Mouse (Mus musculus) hindbrain, embryonic 13.5 days (tissue): Measurements from ENCODE around the gene Ralgapa2. TPM values are rescaled to one million over a fixed set of nuclear protein-coding genes. Genes with fewer than 3 reads are reported as not detected.

Source experiments
- ATAC-seq: fragments of 200-750 bp; cut with Nextera tagmentation; 2 replicates; pipeline ENCODE4 v1.8.0; 2017; ENCODE audit warnings: moderate TSS enrichment; ENCODE audit not compliant: low FRiP score
- H3K27ac ChIP-seq: fragments of 300-500 bp; sonication (generic); 2 replicates; pipeline ENCODE4 v1.5.1; 2015; ENCODE audit warnings: inconsistent platforms, mild to moderate bottlenecking, moderate library complexity
- H3K27me3 ChIP-seq: fragments of 300-500 bp; sonication (generic); 2 replicates; pipeline ENCODE4 v1.6.1; 2015; ENCODE audit warnings: mild to moderate bottlenecking, inconsistent platforms
- H3K36me3 ChIP-seq: fragments of 300-500 bp; sonication (generic); 2 replicates; pipeline ENCODE4 v1.6.1; 2015; ENCODE audit warnings: mild to moderate bottlenecking, inconsistent platforms
- H3K4me1 ChIP-seq: fragments of 300-500 bp; sonication (generic); replicated peaks from 2 replicates; pipeline ENCODE4 v1.6.1; 2015; ENCODE audit warnings: inconsistent platforms
- H3K4me2 ChIP-seq: fragments of 300-500 bp; sonication (generic); 2 replicates; pipeline ENCODE4 v1.6.1; 2015; ENCODE audit warnings: inconsistent platforms, mild to moderate bottlenecking, moderate library complexity
- H3K4me3 ChIP-seq: fragments of 300-500 bp; sonication (generic); 2 replicates; pipeline ENCODE4 v1.5.1; 2015; ENCODE audit warnings: mild to moderate bottlenecking, inconsistent platforms
- H3K9ac ChIP-seq: fragments of 300-500 bp; sonication (generic); 2 replicates; pipeline ENCODE4 v1.6.1; 2015; ENCODE audit warnings: mild to moderate bottlenecking, inconsistent platforms
- H3K9me3 ChIP-seq: fragments of 300-500 bp; sonication (generic); 2 replicates; pipeline ENCODE4 v1.6.1; 2016; ENCODE audit warnings: inconsistent platforms
- WGBS: fragments of 180-500 bp; shearing (Covaris S2); methylation state at CpG from one replicate; pipeline ENCODE4 v1.1.7; 2015; 5-methylcytosine and 5-hydroxymethylcytosine counted together
- polyA plus RNA-seq: library from polyadenylated mRNA; unstranded; fragments of >200 nt; fragmentation: Nextera tagmentation; extraction: Ambion mirVana; gene quantifications from 2 replicates; pipeline ENCODE4 v1.2.1, GENCODE M21; 2015

Ralgapa2 gene
- polyA plus RNA-seq, 1 experiment from 2014 or later = 13.2 TPM

DNA sequence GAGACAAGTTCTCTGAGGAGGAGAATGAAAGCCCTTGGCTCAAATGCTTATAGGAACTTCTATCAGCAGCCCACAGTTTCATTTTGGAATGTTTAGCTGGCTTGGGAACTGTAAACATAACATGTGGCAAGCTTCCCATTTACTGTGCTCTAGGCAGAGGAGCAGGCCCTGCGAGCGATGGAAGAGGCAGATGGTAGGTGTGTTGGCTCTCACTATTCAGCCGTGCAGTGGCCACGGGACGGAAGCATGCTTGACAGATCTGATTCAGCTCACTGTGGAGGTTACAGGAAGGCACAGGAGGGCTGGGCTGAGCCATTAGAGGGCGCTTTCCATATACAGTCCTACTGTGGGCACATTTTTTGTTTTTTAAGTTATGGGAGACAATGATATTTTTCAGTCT lies 201.9 kb downstream of the Ralgapa2 start:
- no peak for ATAC-seq
- no peaks in the 10 kb centered on the region for H3K27me3 ChIP-seq
- peak overlapping the region; percentile 12; the same call in 1 of the 2 replicates for H3K27ac ChIP-seq
- no peak overlapping the region for H3K4me3 ChIP-seq
- H3K36me3 ChIP-seq = no peaks in the 10 kb centered on the region
- H3K9me3 ChIP-seq = no peaks in the 10 kb centered on the region
- WGBS = 43% methylated on average over 6 of the region's 6 CpGs
- peaks cover 23% of the 10 kb centered on the region for H3K4me1 ChIP-seq
- H3K9ac ChIP-seq = no peak overlapping the region
- H3K4me2 ChIP-seq = no peak overlapping the region

DNA sequence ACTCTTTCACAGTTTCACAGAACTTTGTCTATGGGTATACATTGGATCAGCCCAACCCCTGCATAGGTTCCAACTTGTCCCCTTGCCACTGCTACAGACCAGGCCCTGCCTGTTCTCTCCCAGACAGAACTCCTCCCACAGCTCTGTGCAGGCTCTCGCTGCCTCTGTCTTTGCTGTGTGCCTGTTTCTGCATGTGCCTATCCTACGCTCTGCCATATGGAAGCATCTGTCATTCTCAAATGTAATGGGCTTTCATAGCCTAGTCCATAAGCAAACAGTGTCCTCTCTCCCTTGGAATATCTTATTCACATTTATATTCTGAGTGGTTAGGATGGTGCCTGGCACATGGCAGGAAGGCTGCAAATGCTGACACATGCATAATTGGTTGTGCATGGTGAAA lies 202.7 kb downstream of the Ralgapa2 start:
- Histone ChIP-seq H3K36me3 (no peaks in the 10 kb centered on the region), H3K4me1 (peaks cover 17% of the 10 kb centered on the region), H3K27me3 (0 out of 2 replicates have a peak, but pooled peaks cover 2% of the 10 kb centered on the region), H3K4me3 (no peak overlapping the region), H3K4me2 (no peak overlapping the region), H3K27ac (no peak overlapping the region; the same call in 1 of the 2 replicates), H3K9ac (no peak overlapping the region), H3K9me3 (no peaks in the 10 kb centered on the region)
- ATAC-seq = peak; percentile 43; the same call in 1 of the 2 replicates
- WGBS = 56% methylated on average over 2 of the region's 2 CpGs

GRCm38 (mm10) chr2:146307060-146307459 lies 205.1 kb downstream of the Ralgapa2 start:
- Histone ChIP-seq H3K9ac (no peak overlapping the region), H3K36me3 (no peaks in the 10 kb centered on the region), H3K4me3 (no peak overlapping the region), H3K4me2 (no peak overlapping the region), H3K27ac (no peak overlapping the region), H3K9me3 (no peaks in the 10 kb centered on the region), H3K27me3 (0 out of 2 replicates have a peak, but pooled peaks cover 3% of the 10 kb centered on the region), H3K4me1 (peaks cover 22% of the 10 kb centered on the region)
- ATAC-seq = no peak
- WGBS = 77% methylated on average over 3 of the region's 3 CpGs

GRCm38 (mm10) chr2:146302094-146302699 lies 209.9 kb downstream of the Ralgapa2 start:
- ATAC-seq = peak; percentile 83
- H3K4me2 ChIP-seq = no peak overlapping the region
- no peak overlapping the region for H3K9ac ChIP-seq
- H3K27me3 ChIP-seq = 0 out of 2 replicates have a peak, but pooled peaks cover 3% of the 10 kb centered on the region
- H3K27ac ChIP-seq = no peak overlapping the region
- no peaks in the 10 kb centered on the region for H3K36me3 ChIP-seq
- H3K4me1 ChIP-seq = peaks cover 32% of the 10 kb centered on the region
- H3K4me3 ChIP-seq = no peak overlapping the region
- WGBS = 7% methylated on average over 9 of the region's 9 CpGs
- H3K9me3 ChIP-seq = no peaks in the 10 kb centered on the region

GRCm38 (mm10) chr2:146300500-146301020 lies 211.6 kb downstream of the Ralgapa2 start:
- H3K27me3 ChIP-seq = 0 out of 2 replicates have a peak, but pooled peaks cover 3% of the 10 kb centered on the region
- H3K27ac ChIP-seq = no peak overlapping the region
- no peaks in the 10 kb centered on the region for H3K36me3 ChIP-seq
- 20% methylated on average over 1 of the region's 1 CpGs for WGBS
- no peak overlapping the region for H3K9ac ChIP-seq
- no peak overlapping the region for H3K4me3 ChIP-seq
- H3K9me3 ChIP-seq = no peaks in the 10 kb centered on the region
- H3K4me1 ChIP-seq = peaks cover 35% of the 10 kb centered on the region
- H3K4me2 ChIP-seq = no peak overlapping the region
- no peak; the same call in 1 of the 2 replicates for ATAC-seq

GRCm38 (mm10) chr2:146299841-146300460 lies 212.2 kb downstream of the Ralgapa2 start:
- Histone ChIP-seq H3K36me3 (no peaks in the 10 kb centered on the region), H3K4me1 (peaks cover 35% of the 10 kb centered on the region), H3K27me3 (0 out of 2 replicates have a peak, but pooled peaks cover 3% of the 10 kb centered on the region), H3K9me3 (no peaks in the 10 kb centered on the region), H3K4me3 (no peak overlapping the region), H3K9ac (no peak overlapping the region), H3K27ac (no peak overlapping the region), H3K4me2 (no peak overlapping the region)
- ATAC-seq = no peak
- 18% methylated on average over 3 of the region's 3 CpGs for WGBS

DNA sequence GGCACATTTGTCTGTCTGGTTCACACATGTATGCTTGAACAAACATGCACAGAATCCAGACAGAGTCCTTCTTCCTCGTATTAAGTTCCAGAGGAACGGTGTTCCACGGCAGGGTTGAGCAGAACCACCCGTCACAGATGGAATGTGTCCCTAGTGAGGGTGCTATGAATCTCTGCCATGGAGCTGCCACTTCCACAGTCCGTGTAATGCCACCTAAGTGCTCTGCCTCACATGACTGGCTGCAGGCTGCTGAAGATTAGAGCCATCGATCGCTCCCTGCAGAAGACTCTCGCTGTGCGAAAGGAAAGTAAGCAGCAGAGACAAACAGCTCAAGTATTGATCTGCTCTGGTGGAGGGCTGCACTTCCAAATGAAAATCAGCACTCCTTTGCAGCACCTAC lies 218.6 kb downstream of the Ralgapa2 start:
- no peak overlapping the region for H3K27ac ChIP-seq
- WGBS = 52% methylated on average over 9 of the region's 9 CpGs
- ATAC-seq = peak; percentile 40

GRCm38 (mm10) chr2:146290871-146291637 lies 221.1 kb downstream of the Ralgapa2 start:
- Histone ChIP-seq H3K9me3 (no peaks in the 10 kb centered on the region), H3K27ac (peak overlapping the region; percentile 79), H3K4me1 (peaks cover 35% of the 10 kb centered on the region), H3K4me3 (no peak overlapping the region), H3K36me3 (no peaks in the 10 kb centered on the region), H3K27me3 (peaks cover 9% of the 10 kb centered on the region; the same call in 1 of the 2 replicates), H3K4me2 (no peak overlapping the region), H3K9ac (0 out of 2 replicates have a peak overlapping the region, but pooled peaks have one; percentile 26)
- peak; percentile 91 for ATAC-seq
- 8% methylated on average over 14 of the region's 14 CpGs for WGBS

More for the DNA sequence above, 218.6 kb downstream of the Ralgapa2 start:
- 0 out of 2 replicates have a peak overlapping the region, but pooled peaks have one; percentile 6 for H3K4me2 ChIP-seq
- H3K4me1 ChIP-seq = peaks cover 38% of the 10 kb centered on the region
- no peaks in the 10 kb centered on the region for H3K36me3 ChIP-seq
- no peaks in the 10 kb centered on the region for H3K9me3 ChIP-seq
- H3K9ac ChIP-seq = peak overlapping the region; percentile 19; the same call in 1 of the 2 replicates
- no peak overlapping the region for H3K4me3 ChIP-seq
- H3K27me3 ChIP-seq = peaks cover 5% of the 10 kb centered on the region; the same call in 1 of the 2 replicates

- H3K4me1 ChIP-seq = peaks cover 35% of the 10 kb centered on the region
- H3K9ac ChIP-seq = no peak overlapping the region
- peak overlapping the region; percentile 79 for H3K27ac ChIP-seq
- ATAC-seq = no peak
- H3K4me3 ChIP-seq = no peak overlapping the region
- H3K4me2 ChIP-seq = no peak overlapping the region
- 52% methylated on average over 6 of the region's 6 CpGs for WGBS
- no peaks in the 10 kb centered on the region for H3K36me3 ChIP-seq
- peaks cover 9% of the 10 kb centered on the region; the same call in 1 of the 2 replicates for H3K27me3 ChIP-seq
- H3K9me3 ChIP-seq = no peaks in the 10 kb centered on the region
Observed at GRCm38 (mm10) chr2:146290366-146290765, 221.8 kb downstream of the Ralgapa2 start.

- Histone ChIP-seq H3K4me3 (no peak overlapping the region), H3K27me3 (peaks cover 9% of the 10 kb centered on the region; the same call in 1 of the 2 replicates), H3K27ac (no peak overlapping the region), H3K9me3 (no peaks in the 10 kb centered on the region), H3K4me2 (no peak overlapping the region), H3K9ac (no peak overlapping the region), H3K4me1 (peaks cover 35% of the 10 kb centered on the region), H3K36me3 (no peaks in the 10 kb centered on the region)
- ATAC-seq = no peak
- WGBS = 87% methylated on average over 4 of the region's 4 CpGs
Observed at GRCm38 (mm10) chr2:146289394-146289793, 222.8 kb downstream of the Ralgapa2 start.

DNA sequence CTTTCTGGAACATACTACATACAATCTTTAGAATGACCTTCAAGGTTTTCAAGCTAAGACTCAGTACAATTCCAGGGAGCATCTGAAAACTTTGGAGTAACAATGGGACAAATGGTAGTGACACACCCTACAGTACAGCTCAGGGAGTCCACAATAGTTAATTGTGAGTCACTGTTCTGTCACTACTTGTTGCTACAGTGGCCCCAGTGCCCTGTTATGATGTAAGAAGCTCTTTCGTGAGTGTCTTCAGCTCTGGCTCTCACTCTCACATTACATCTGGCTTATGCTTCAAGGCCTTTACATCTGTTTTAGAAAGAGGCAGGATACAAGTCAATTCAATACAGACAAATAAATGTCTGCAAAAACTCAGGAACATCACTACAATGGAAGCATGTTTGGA lies 223.8 kb downstream of the Ralgapa2 start:
- peaks cover 28% of the 10 kb centered on the region for H3K4me1 ChIP-seq
- 0 out of 2 replicates have a peak, but pooled peaks cover 4% of the 10 kb centered on the region for H3K27me3 ChIP-seq
- no peak overlapping the region for H3K9ac ChIP-seq
- no peaks in the 10 kb centered on the region for H3K36me3 ChIP-seq
- ATAC-seq = no peak
- no peaks in the 10 kb centered on the region for H3K9me3 ChIP-seq
- H3K4me3 ChIP-seq = no peak overlapping the region
- no peak overlapping the region for H3K4me2 ChIP-seq
- H3K27ac ChIP-seq = no peak overlapping the region
- 90% methylated on average over 1 of the region's 1 CpGs for WGBS

GRCm38 (mm10) chr2:146287531-146287930 lies 224.6 kb downstream of the Ralgapa2 start:
- H3K36me3 ChIP-seq = no peaks in the 10 kb centered on the region
- ATAC-seq = no peak
- WGBS = 67% methylated on average over 6 of the region's 6 CpGs
- no peak overlapping the region for H3K4me2 ChIP-seq
- H3K9ac ChIP-seq = no peak overlapping the region
- H3K27me3 ChIP-seq = 0 out of 2 replicates have a peak, but pooled peaks cover 4% of the 10 kb centered on the region
- no peak overlapping the region for H3K4me3 ChIP-seq
- no peak overlapping the region for H3K27ac ChIP-seq
- peaks cover 23% of the 10 kb centered on the region for H3K4me1 ChIP-seq
- H3K9me3 ChIP-seq = no peaks in the 10 kb centered on the region
